Mouse (Mus musculus): ENCODE data around the gene Galntl6.
A peak's percentile ranks its signal among the peaks of the same experiment; 100 is the strongest.

Gene Galntl6

DNA sequence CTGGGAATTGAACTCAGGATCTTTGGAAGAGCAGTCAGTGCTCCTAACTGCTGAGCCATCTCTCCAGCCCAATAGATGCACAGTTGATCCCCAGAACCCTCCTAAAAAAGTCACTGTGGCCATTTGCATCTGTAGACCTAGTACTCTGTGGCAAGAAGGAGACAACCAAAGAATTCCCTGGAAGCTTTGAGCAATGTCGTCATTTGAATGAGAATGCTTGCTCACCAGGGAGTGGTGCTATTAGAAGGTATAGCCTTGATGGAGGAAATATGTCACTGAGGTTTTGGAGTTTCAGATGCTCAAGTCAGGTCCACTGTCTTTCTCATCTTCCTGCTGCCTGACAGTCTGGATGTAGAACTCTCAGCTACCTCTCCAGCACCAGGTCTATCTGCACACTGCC lies 1151.5 kb downstream of the Galntl6 start:
- no peak for DNase-seq

DNA sequence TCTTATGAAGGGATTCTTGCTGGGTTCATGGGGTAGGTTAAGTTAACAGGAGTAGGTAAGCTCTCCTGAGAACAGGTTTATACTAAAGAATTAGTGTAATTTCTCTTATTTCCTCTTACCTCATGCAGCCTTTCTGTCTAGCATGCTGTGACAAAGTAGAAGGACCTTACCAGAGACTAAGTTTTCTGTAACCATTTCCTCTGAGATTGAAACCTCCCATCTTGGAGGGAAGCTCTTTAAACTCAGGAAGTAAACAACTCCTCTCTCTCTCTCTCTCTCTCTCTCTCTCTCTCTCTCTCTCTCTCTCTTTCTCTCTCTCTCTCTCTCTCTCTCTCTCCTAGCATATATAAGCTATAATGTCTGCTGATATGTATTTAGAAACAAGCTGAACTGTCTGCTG lies 1153.6 kb downstream of the Galntl6 start:
- DNase-seq = no peak

DNA sequence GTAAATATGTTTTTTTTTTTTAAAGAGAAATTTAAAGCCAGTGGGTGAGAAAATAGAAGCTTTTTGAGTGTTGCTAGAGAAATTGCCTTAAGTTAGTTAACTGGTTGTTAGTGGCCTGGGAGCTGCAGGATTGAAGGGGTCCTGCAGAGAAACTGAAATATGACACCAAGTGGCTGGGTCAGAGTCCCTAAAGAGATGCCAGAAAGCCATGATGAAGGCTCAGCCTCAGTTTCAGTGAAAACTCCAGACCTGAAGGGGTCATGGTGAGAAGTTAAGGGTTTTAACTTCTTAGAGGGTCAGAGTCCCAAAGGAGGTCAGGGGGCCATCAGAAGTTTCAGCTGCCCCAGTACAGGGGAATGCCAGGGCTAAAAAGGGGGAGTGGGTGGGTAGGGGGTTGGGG lies 1155.0 kb downstream of the Galntl6 start:
- DNase-seq = no peak

DNA sequence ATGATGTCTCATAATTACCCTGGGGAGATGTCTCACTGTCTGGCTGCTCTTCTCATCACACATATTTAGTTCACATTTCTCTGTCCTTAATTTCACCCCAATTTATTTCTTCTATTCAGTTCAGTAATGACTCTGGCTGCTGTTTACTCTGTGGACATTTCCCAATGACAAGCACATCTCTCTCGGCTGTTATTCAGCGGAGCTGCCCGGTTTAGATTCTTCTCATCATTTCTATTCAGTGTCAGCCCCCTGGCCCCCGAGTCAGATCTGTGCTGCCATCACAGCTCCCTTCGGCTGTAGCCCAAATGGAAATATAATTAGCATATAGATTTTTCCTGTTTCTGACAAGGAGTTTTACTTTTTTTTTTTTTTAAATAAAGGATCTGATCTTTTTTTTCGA lies 1158.4 kb downstream of the Galntl6 start:
- no peak for DNase-seq

DNA sequence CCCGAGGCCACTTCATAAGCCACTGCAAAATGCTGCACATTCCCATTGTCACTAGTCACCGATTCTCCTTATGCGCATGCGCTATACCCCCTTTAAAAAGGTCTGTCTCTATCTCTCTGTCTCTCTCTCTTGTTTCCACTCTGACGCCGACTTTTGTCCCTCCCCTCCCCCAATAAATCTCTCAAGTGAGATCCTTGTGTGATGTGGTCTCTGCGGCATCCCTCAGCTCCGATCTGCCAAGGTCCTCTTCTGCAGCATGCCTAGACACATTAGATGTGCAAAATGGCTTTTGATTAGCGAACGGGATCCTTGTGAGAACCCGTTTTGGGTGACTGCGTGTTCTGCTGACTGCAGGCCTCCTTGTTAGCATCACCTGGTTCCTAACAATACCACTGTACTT lies 1168.8 kb downstream of the Galntl6 start:
- no peak for DNase-seq

DNA sequence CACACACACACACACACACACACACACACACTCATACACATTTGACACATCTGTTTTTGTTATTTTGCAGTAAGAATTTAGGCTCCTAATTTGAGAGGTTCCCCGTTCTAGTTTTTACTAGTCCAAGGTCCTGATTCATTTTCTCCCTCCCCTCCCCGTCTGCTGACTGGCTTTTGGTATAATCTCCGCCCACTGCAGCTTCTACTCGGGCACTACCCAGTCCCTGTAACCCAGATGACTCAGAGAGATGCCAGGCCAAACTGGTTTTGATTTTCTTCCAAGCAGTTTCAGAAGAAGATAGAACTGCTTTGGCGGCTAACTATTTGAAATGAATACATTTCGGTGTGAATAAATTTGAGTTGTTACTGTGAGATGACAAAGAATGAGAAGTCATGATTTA lies 1170.5 kb downstream of the Galntl6 start:
- DNase-seq = peak; percentile 64

DNA sequence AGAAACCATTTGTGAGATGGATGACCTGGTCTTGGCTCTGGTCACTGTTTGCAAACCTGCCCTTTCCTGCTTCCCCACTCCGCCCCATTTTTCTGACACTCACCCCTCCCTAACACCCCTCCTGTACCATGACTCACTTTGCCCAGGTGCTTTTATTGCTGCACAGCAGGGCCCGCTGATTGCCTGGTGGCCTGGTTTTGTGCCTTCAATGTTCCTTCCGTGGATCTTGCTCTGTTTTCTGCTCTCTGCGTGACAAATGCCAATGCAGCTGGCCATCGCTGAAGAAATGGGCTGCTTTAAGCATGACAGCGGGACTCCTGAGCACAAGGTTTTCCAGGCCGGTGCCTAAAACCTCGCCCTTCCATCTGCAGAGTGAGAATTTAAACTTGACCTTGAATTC lies 1171.1 kb downstream of the Galntl6 start:
- peak; percentile 85 for DNase-seq

DNA sequence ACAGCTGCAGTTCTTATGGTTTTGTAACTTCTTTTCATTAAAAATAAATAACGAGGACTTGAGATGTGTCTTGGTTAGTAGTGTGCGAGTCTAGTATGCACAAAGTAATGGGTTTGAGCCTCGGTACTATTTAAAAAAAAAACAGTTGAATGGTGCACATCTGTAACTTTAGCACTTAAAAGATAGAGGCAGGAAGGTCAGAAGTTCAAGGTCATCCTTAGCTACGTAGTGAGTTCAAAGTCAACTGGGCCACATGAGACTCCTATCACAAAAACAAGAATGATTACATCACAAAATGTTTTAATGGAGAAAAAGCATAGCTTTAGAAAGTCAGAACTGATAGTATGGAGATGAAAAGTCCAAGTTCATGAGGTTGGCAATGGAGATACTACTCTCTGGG lies 1175.2 kb downstream of the Galntl6 start:
- DNase-seq = no peak

DNA sequence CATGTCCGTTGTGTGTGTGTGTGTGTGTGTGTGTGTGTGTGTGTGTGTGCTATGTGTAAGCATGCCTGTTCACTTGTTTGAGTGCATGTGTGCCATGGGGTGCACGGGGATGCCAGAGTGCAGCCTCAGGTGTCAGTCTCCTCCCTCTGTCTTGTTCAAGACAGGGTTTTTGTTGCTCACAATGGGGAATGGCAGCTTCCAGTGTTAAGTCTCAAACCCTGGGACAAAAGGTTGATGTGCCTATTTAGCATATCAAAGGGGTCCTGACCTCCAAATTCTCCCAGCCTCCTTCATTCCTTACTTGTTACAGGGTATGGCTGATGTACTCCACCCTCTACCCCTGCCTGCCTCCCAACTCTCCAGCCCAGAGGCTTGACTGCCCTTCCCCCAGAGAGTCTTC lies 1179.6 kb downstream of the Galntl6 start:
- no peak for DNase-seq

DNA sequence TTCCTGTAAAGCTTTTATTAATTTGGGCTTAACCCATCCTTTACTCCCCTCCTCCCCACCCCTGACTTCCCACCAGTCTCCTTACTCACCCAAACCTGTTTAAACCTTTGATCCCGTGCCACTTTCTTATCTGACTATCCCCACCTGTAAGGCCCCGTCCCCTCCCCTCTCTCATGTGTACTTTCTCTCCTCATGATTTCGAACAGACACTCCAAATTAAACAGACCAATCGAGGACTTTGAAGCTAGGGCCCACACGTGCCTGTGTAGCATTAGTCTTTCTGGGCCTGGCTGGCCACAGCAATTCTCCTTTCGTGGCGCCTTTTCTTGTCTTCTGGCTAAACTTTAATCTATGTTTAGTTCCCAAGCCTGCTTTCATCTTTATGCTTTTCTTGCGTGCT lies 1180.8 kb downstream of the Galntl6 start:
- DNase-seq = no peak

DNA sequence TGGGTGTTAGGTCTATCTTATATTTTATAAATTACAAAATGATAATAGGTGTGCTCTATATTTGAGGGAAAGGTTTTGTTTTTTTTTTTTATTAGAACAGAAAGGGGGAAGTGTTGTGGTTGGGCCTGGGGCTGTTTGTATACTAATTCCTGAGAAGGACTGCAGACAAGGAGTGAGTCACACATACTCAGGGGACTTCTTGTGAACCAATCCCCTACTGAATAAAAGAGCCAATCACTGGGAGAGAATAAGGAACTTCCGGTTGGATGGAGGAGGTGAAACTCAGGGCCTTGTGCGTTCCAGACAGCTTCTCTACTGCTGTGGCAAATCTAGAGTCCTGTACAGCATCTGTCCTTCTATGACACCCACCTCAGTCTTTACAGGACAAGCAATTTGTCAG lies 1184.2 kb downstream of the Galntl6 start:
- DNase-seq = no peak

DNA sequence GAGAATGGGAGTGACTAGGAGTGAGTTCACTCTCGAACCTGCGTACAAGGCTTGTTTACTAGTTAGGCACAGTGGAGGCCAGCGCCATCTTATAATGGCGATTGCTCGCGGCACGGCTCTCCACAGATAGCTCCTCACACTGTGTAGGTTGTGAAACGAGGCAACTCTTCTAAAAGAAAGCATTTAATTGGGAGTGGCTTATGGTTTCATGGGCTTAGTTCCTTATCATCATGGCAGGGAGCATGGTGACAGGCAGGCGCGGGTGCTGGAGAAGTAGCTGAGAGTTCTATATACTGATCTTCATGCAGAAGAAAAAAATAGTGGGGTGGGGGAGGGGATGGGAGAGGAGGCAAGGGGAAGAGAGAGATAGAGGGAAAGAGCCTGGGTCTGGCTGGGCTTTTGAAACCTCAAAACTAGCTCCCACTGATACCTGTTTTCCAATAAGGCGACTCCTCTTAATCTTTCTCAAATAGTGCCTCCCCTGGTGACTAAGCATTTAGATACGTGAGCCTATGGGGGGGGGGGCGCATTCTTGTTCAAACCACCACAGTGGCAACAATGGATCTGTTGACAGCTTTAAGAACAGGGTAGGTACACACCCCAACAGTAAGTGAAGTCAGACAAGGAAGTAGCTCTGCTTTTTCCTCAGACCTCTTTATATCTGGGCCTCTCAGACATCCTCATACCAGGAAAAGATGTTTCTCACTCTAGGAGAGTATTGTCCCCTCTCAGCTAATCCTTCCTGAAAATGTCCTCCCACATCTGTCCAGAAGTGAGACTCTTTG lies 1187.4 kb downstream of the Galntl6 start:
- DNase-seq = no peak
